Comparison of ENCODE assay signal across 8 mouse cellular contexts in the genomic region with DNA sequence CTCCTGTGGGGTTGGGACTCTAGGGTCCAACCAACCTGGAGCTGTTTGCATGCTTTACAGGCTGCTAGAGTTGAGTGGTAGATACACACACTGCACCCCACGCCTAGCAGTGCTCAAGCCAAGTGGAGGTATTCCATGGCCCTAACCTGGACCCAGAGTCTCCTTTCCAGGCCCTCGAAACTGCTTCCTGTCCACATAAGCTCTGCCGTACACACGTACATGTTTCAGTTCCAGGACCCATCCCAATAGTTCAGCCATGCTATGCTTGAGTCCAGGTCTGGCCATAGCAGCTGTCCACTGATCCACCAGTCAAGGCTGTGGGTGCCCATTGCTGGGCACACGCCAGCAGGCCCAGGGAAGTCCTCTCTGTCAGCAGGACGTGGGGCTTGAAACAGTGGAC. TPM values are rescaled to one million over a fixed set of nuclear protein-coding genes. Genes with fewer than 3 reads are reported as not detected.
A peak's percentile ranks its signal among the peaks of the same experiment; 100 is the strongest.
DNase-seq lines count a peak whose midpoint lies in the region; ATAC-seq and TF ChIP-seq lines count a peak whose summit lies in the region.

No protein-coding gene starts in this region.

- peaks cover 35% of the 10 kb centered on the region for H3K4me1 ChIP-seq in cerebellum, adult 2 months (ENCODE audit: control insufficient read depth, insufficient read depth, low read length)
- H3K4me1 ChIP-seq in neural tube, embryonic 11.5 days (ENCODE audit: control insufficient read depth, insufficient read depth, low read length): peaks cover 38% of the 10 kb centered on the region
- H3K4me1 ChIP-seq in intestine, embryonic 15.5 days (replicated peaks): peaks cover 48% of the 10 kb centered on the region

- WGBS in cerebellum, adult 2 months: 18% methylated on average over 6 of the region's 6 CpGs
- 71% methylated on average over 6 of the region's 6 CpGs for WGBS in neural tube, embryonic 11.5 days
- 49% methylated on average over 6 of the region's 6 CpGs for WGBS in intestine, embryonic 15.5 days

- H3K9me3 ChIP-seq in neural tube, embryonic 11.5 days (ENCODE audit: control insufficient read depth, low read length): no peaks in the 10 kb centered on the region
- H3K9me3 ChIP-seq in intestine, embryonic 15.5 days: no peaks in the 10 kb centered on the region

- no peaks in the 10 kb centered on the region for H3K36me3 ChIP-seq in neural tube, embryonic 11.5 days (ENCODE audit: control insufficient read depth, insufficient read depth, low read length)
- H3K36me3 ChIP-seq in intestine, embryonic 15.5 days: no peaks in the 10 kb centered on the region

- H3K9ac ChIP-seq in neural tube, embryonic 11.5 days (ENCODE audit: low read length): peak overlapping the region; percentile 46
- peak overlapping the region; percentile 73 for H3K9ac ChIP-seq in intestine, embryonic 15.5 days

- no peak for DNase-seq in cerebellum, adult 2 months
- DNase-seq in cerebellum, adult 18-20 months: no peak
- DNase-seq in neural tube, embryonic 11.5 days (ENCODE audit: low spot score): no peak
- DNase-seq in neural tube, embryonic 10.5 days (ENCODE audit: extremely low spot score, low spot score): no peak
- peak; percentile 30 for DNase-seq in naive thymus-derived CD4-positive, alpha-beta T cell, adult 2 months (ENCODE audit: low read depth)
- DNase-seq in right cerebral cortex, adult 18-20 months: no peak
- no peak for DNase-seq in cerebellum, postnatal 25 days

- TF ChIP-seq CTCF in cerebellum, adult 2 months (IDR thresholded peaks at IDR 0.05; ENCODE audit: borderline replicate concordance, insufficient read depth, low read depth, low read length): no peak

- H3K27me3 ChIP-seq in cerebellum, adult 2 months (ENCODE audit: control insufficient read depth, insufficient read depth, low read length): no peaks in the 10 kb centered on the region
- peaks cover 3% of the 10 kb centered on the region; the same call in 1 of the 2 replicates for H3K27me3 ChIP-seq in neural tube, embryonic 11.5 days (ENCODE audit: control insufficient read depth, insufficient read depth, low read length)
- no peaks in the 10 kb centered on the region for H3K27me3 ChIP-seq in intestine, embryonic 15.5 days (replicated peaks)

- peak overlapping the region; percentile 98 for H3K4me2 ChIP-seq in neural tube, embryonic 11.5 days (ENCODE audit: low read depth)
- peak overlapping the region; percentile 90 for H3K4me2 ChIP-seq in intestine, embryonic 15.5 days (replicated peaks)

- H3K27ac ChIP-seq in cerebellum, adult 2 months (ENCODE audit: insufficient read depth, low read length): no peak overlapping the region
- no peak overlapping the region for H3K27ac ChIP-seq in neural tube, embryonic 11.5 days (ENCODE audit: low read depth, low read length)
- H3K27ac ChIP-seq in intestine, embryonic 15.5 days: no peak overlapping the region; the same call in 1 of the 2 replicates

- no peak for TF ChIP-seq POLR2A in cerebellum, adult 2 months (IDR thresholded peaks at IDR 0.05; ENCODE audit: borderline replicate concordance, insufficient read depth, low read length)

- no peak for ATAC-seq in neural tube, embryonic 11.5 days (ENCODE audit: insufficient read depth, low FRiP score, low TSS enrichment)
- ATAC-seq in intestine, embryonic 15.5 days: no peak

- H3K4me3 ChIP-seq in cerebellum, adult 2 months (replicated peaks; ENCODE audit: insufficient read depth, low read depth, low read length): peak overlapping the region; percentile 74
- H3K4me3 ChIP-seq in neural tube, embryonic 11.5 days (ENCODE audit: low read depth, low read length): peak overlapping the region; percentile 76
- H3K4me3 ChIP-seq in intestine, embryonic 15.5 days (replicated peaks): peak overlapping the region; percentile 70

RNA-seq across cellular contexts. Expression of a gene that starts 2.0 kb away (rescaled TPM):
- 69.8 and 70.5 TPM in 2 replicates for polyA plus RNA-seq in cerebellum, adult 2 months (2012; rRNA removed)
- 25.2 and 27.7 TPM in 2 replicates for polyA plus RNA-seq in neural tube, embryonic 11.5 days (2014; fragmentation: Nextera tagmentation; extraction: Ambion mirVana)
- 10.6 TPM in 2 replicates for polyA plus RNA-seq in intestine, embryonic 15.5 days (2015; fragmentation: Nextera tagmentation; extraction: Ambion mirVana)
